8 mouse cellular contexts compared by ENCODE assay signal in the genomic region with DNA sequence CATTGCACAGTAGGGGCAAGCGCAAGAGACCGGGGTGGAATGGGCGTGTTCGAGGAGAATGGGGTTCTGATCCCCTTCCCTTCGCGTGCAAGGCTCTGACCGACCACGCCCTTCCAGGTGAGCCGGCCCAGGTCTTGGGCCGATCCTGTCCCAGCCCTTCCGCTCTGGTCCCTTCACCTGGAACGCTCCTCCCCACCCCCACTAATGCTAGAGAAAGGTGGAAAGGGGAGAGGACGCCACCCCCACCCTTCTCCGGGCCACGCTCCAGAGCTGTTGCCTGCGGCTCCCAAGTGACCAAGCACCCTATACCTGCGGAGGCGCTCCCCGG. TPM values are rescaled to one million over a fixed set of nuclear protein-coding genes. Genes with fewer than 3 reads are reported as not detected.
DNase-seq lines count a peak whose midpoint lies in the region; ATAC-seq and TF ChIP-seq lines count a peak whose summit lies in the region.

No protein-coding gene starts in this region.

- H3K4me3 ChIP-seq in heart, embryonic 14.5 days (ENCODE audit: control insufficient read depth in 1 of 2, insufficient read depth in 1 of 2, low read depth in 1 of 2, low read length in 2 of 2), result peak overlapping the region; percentile 77
- H3K4me3 ChIP-seq in embryonic facial prominence, embryonic 11.5 days (ENCODE audit: low read depth, low read length), result peak overlapping the region; percentile 80
- peak overlapping the region; percentile 83 for H3K4me3 ChIP-seq in intestine, embryonic 16.5 days (ENCODE audit: low read length)
- peak overlapping the region; percentile 90 for H3K4me3 ChIP-seq in liver, postnatal 0 days (ENCODE audit: low read depth, low read length)
- peak overlapping the region; percentile 61 for H3K4me3 ChIP-seq in neural tube, embryonic 15.5 days (replicated peaks)

- H3K4me1 ChIP-seq in heart, embryonic 14.5 days (ENCODE audit: control insufficient read depth in 2 of 2, insufficient read depth in 2 of 2, low read length in 2 of 2), result peaks cover 6 to 17% of the 10 kb centered on the region in 2 experiments; a peak in 3 of 4 replicates
- peaks cover 3% of the 10 kb centered on the region for H3K4me1 ChIP-seq in embryonic facial prominence, embryonic 11.5 days (ENCODE audit: control insufficient read depth, insufficient read depth, low read length)
- H3K4me1 ChIP-seq in intestine, embryonic 16.5 days (ENCODE audit: control insufficient read depth, insufficient read depth, low read length), result peaks cover 9% of the 10 kb centered on the region
- H3K4me1 ChIP-seq in liver, postnatal 0 days (ENCODE audit: insufficient read depth), result peaks cover 21% of the 10 kb centered on the region
- peaks cover 26% of the 10 kb centered on the region for H3K4me1 ChIP-seq in neural tube, embryonic 15.5 days

- peak; percentile 67 for ATAC-seq in heart, embryonic 14.5 days (ENCODE audit: insufficient number of reproducible peaks, insufficient read depth, low FRiP score, low read depth)
- ATAC-seq in embryonic facial prominence, embryonic 11.5 days (replicated peaks; ENCODE audit: insufficient number of reproducible peaks, low FRiP score, low TSS enrichment, low read depth), result peak; percentile 82
- ATAC-seq in intestine, embryonic 16.5 days, result peak; percentile 88
- peak; percentile 61 for ATAC-seq in liver, postnatal 0 days
- ATAC-seq in neural tube, embryonic 15.5 days (ENCODE audit: low FRiP score), result peak; percentile 72

- no peak for DNase-seq in heart, adult 8-10 months (ENCODE audit: low spot score)
- DNase-seq in embryonic facial prominence, embryonic 11.5 days (ENCODE audit: low spot score), result peak; percentile 39
- no peak for DNase-seq in liver, postnatal 0 days
- no peak for DNase-seq in layer of hippocampus, postnatal 10 days (ENCODE audit: low spot score in 2 of 2)
- DNase-seq in B cell, adult 2 months, result no peak

- H3K9ac ChIP-seq in heart, embryonic 14.5 days (ENCODE audit: low read length), result peak overlapping the region; percentile 88
- H3K9ac ChIP-seq in embryonic facial prominence, embryonic 11.5 days (replicated peaks; ENCODE audit: low read length), result peak overlapping the region; percentile 72
- peak overlapping the region; percentile 82 for H3K9ac ChIP-seq in intestine, embryonic 16.5 days (ENCODE audit: low read depth, low read length)
- peak overlapping the region; percentile 83 for H3K9ac ChIP-seq in liver, postnatal 0 days (replicated peaks)
- H3K9ac ChIP-seq in neural tube, embryonic 15.5 days (replicated peaks), result peak overlapping the region; percentile 72

- H3K4me2 ChIP-seq in heart, embryonic 14.5 days (ENCODE audit: low read length), result peak overlapping the region; percentile 82
- H3K4me2 ChIP-seq in embryonic facial prominence, embryonic 11.5 days (ENCODE audit: low read depth, low read length), result peak overlapping the region; percentile 93
- H3K4me2 ChIP-seq in intestine, embryonic 16.5 days (ENCODE audit: low read depth, low read length), result peak overlapping the region; percentile 93
- H3K4me2 ChIP-seq in liver, postnatal 0 days (ENCODE audit: low read depth, low read length), result peak overlapping the region; percentile 85
- H3K4me2 ChIP-seq in neural tube, embryonic 15.5 days, result peak overlapping the region; percentile 81

- H3K36me3 ChIP-seq in heart, embryonic 14.5 days (ENCODE audit: control insufficient read depth, insufficient read depth, low read length), result peaks cover 33% of the 10 kb centered on the region
- peaks cover 9% of the 10 kb centered on the region for H3K36me3 ChIP-seq in embryonic facial prominence, embryonic 11.5 days (replicated peaks; ENCODE audit: control insufficient read depth, insufficient read depth, low read depth, low read length)
- peaks cover 16% of the 10 kb centered on the region; the same call in 1 of the 2 replicates for H3K36me3 ChIP-seq in intestine, embryonic 16.5 days (ENCODE audit: control insufficient read depth, insufficient read depth, low read length)
- H3K36me3 ChIP-seq in liver, postnatal 0 days (replicated peaks; ENCODE audit: insufficient read depth, low read length), result peaks cover 26% of the 10 kb centered on the region
- peaks cover 37% of the 10 kb centered on the region for H3K36me3 ChIP-seq in neural tube, embryonic 15.5 days

- 0 out of 4 replicates have a peak overlapping the region, but pooled peaks of 1 of the 2 experiments have one; percentile 68 for H3K27ac ChIP-seq in heart, embryonic 14.5 days (replicated peaks in 1 of 2; ENCODE audit: control insufficient read depth in 1 of 2, insufficient read depth in 1 of 2, low read depth in 2 of 2, low read length in 2 of 2)
- no peak overlapping the region for H3K27ac ChIP-seq in embryonic facial prominence, embryonic 11.5 days (replicated peaks; ENCODE audit: low read depth, low read length)
- peak overlapping the region; percentile 53 for H3K27ac ChIP-seq in intestine, embryonic 16.5 days (ENCODE audit: low read length)
- H3K27ac ChIP-seq in liver, postnatal 0 days (ENCODE audit: low read depth), result peak overlapping the region; percentile 68
- peak overlapping the region; percentile 73; the same call in 1 of the 2 replicates for H3K27ac ChIP-seq in neural tube, embryonic 15.5 days (replicated peaks)

- no peaks in the 10 kb centered on the region for H3K27me3 ChIP-seq in heart, embryonic 14.5 days (ENCODE audit: control insufficient read depth, insufficient read depth, low read length)
- H3K27me3 ChIP-seq in embryonic facial prominence, embryonic 11.5 days (ENCODE audit: control insufficient read depth, insufficient read depth, low read length), result no peaks in the 10 kb centered on the region
- no peaks in the 10 kb centered on the region for H3K27me3 ChIP-seq in intestine, embryonic 16.5 days (replicated peaks; ENCODE audit: control insufficient read depth, insufficient read depth, low read length)
- no peaks in the 10 kb centered on the region for H3K27me3 ChIP-seq in liver, postnatal 0 days (ENCODE audit: insufficient read depth, low read length)
- H3K27me3 ChIP-seq in neural tube, embryonic 15.5 days (replicated peaks), result no peaks in the 10 kb centered on the region

- no peak for TF ChIP-seq EP300 in liver, postnatal 0 days (IDR thresholded peaks at IDR 0.05; ENCODE audit: low read depth)

- no peak for TF ChIP-seq CTCF in liver, postnatal 0 days (IDR thresholded peaks at IDR 0.05; ENCODE audit: low read depth)

- WGBS in heart, embryonic 14.5 days, result under 1% methylated on average over 17 of the region's 19 CpGs
- 2% methylated on average over 19 of the region's 19 CpGs for WGBS in embryonic facial prominence, embryonic 11.5 days
- WGBS in intestine, embryonic 16.5 days, result 0% methylated on average over 18 of the region's 19 CpGs
- WGBS in liver, postnatal 0 days (ENCODE audit: insufficient replicate concordance), result 0% methylated on average over 19 of the region's 19 CpGs
- 1% methylated on average over 19 of the region's 19 CpGs for WGBS in neural tube, embryonic 15.5 days

- H3K9me3 ChIP-seq in heart, embryonic 14.5 days (ENCODE audit: control insufficient read depth, low read length), result no peaks in the 10 kb centered on the region
- H3K9me3 ChIP-seq in embryonic facial prominence, embryonic 11.5 days (replicated peaks; ENCODE audit: control insufficient read depth, low read length), result no peaks in the 10 kb centered on the region
- no peaks in the 10 kb centered on the region for H3K9me3 ChIP-seq in intestine, embryonic 16.5 days (ENCODE audit: control insufficient read depth, low read length)
- no peaks in the 10 kb centered on the region for H3K9me3 ChIP-seq in liver, postnatal 0 days (ENCODE audit: low read length)
- no peaks in the 10 kb centered on the region for H3K9me3 ChIP-seq in neural tube, embryonic 15.5 days (replicated peaks)

RNA-seq across cellular contexts. Expression of gene B4galt3, which starts 0.4 kb away (rescaled TPM):
- 52.8 and 55.6 TPM in 2 replicates for polyA plus RNA-seq in heart, embryonic 14.5 days (2014; fragmentation: Nextera tagmentation; extraction: Ambion mirVana)
- 10 to 100 TPM; 15.4 to 20.8 (median 19.1) TPM for total RNA-seq in heart, adult 8-10 months (2022)
- polyA plus RNA-seq in embryonic facial prominence, embryonic 11.5 days (2014; fragmentation: Nextera tagmentation; extraction: Ambion mirVana), result 56.8 and 60.5 TPM in 2 replicates
- polyA plus RNA-seq in intestine, embryonic 16.5 days (2015; fragmentation: Nextera tagmentation; extraction: Ambion mirVana), result 50.0 and 56.5 TPM in 2 replicates
- polyA plus RNA-seq in liver, postnatal 0 days (2015; fragmentation: Nextera tagmentation; extraction: Ambion mirVana), result 16.0 and 16.7 TPM in 2 replicates
- polyA plus RNA-seq in neural tube, embryonic 15.5 days (2015; fragmentation: Nextera tagmentation; extraction: Ambion mirVana), result 90.6 and 97.6 TPM in 2 replicates
- total RNA-seq in layer of hippocampus, postnatal 10 days (2021), result 10 to 100 TPM; 65.4 to 67.1 TPM

RNA-seq across cellular contexts. Expression of gene Ppox, which starts 10.4 kb away (rescaled TPM):
- 42.9 and 44.8 TPM in 2 replicates for polyA plus RNA-seq in heart, embryonic 14.5 days (2014; fragmentation: Nextera tagmentation; extraction: Ambion mirVana)
- total RNA-seq in heart, adult 8-10 months (2022), result 10 to 100 TPM; 11.9 to 16.6 (median 12.7) TPM
- 58.3 and 59.8 TPM in 2 replicates for polyA plus RNA-seq in embryonic facial prominence, embryonic 11.5 days (2014; fragmentation: Nextera tagmentation; extraction: Ambion mirVana)
- 40.2 and 40.9 TPM in 2 replicates for polyA plus RNA-seq in intestine, embryonic 16.5 days (2015; fragmentation: Nextera tagmentation; extraction: Ambion mirVana)
- 61.5 and 69.6 TPM in 2 replicates for polyA plus RNA-seq in liver, postnatal 0 days (2015; fragmentation: Nextera tagmentation; extraction: Ambion mirVana)
- polyA plus RNA-seq in neural tube, embryonic 15.5 days (2015; fragmentation: Nextera tagmentation; extraction: Ambion mirVana), result 42.7 and 48.0 TPM in 2 replicates
- 10 to 100 TPM; 28.8 to 30.0 TPM for total RNA-seq in layer of hippocampus, postnatal 10 days (2021)

RNA-seq across cellular contexts. Expression of gene Usp21, which starts 17.3 kb away (rescaled TPM):
- 43.2 and 45.5 TPM in 2 replicates for polyA plus RNA-seq in heart, embryonic 14.5 days (2014; fragmentation: Nextera tagmentation; extraction: Ambion mirVana)
- 10 to 100 TPM; 18.9 to 21.1 (median 19.9) TPM for total RNA-seq in heart, adult 8-10 months (2022)
- polyA plus RNA-seq in embryonic facial prominence, embryonic 11.5 days (2014; fragmentation: Nextera tagmentation; extraction: Ambion mirVana), result 96.1 and 102 TPM in 2 replicates
- 50.8 and 53.2 TPM in 2 replicates for polyA plus RNA-seq in intestine, embryonic 16.5 days (2015; fragmentation: Nextera tagmentation; extraction: Ambion mirVana)
- polyA plus RNA-seq in liver, postnatal 0 days (2015; fragmentation: Nextera tagmentation; extraction: Ambion mirVana), result 13.9 and 15.1 TPM in 2 replicates
- polyA plus RNA-seq in neural tube, embryonic 15.5 days (2015; fragmentation: Nextera tagmentation; extraction: Ambion mirVana), result 87.4 and 91.6 TPM in 2 replicates
- total RNA-seq in layer of hippocampus, postnatal 10 days (2021), result 10 to 100 TPM; 49.0 to 57.3 TPM

RNA-seq across cellular contexts. Expression of gene Ndufs2, which starts 19.3 kb away (rescaled TPM):
- 541 and 561 TPM in 2 replicates for polyA plus RNA-seq in heart, embryonic 14.5 days (2014; fragmentation: Nextera tagmentation; extraction: Ambion mirVana)
- 1,000 to 10,000 TPM; 1,619 to 1,708 (median 1,672) TPM for total RNA-seq in heart, adult 8-10 months (2022)
- 266 and 272 TPM in 2 replicates for polyA plus RNA-seq in embryonic facial prominence, embryonic 11.5 days (2014; fragmentation: Nextera tagmentation; extraction: Ambion mirVana)
- polyA plus RNA-seq in intestine, embryonic 16.5 days (2015; fragmentation: Nextera tagmentation; extraction: Ambion mirVana), result 339 and 373 TPM in 2 replicates
- 158 and 170 TPM in 2 replicates for polyA plus RNA-seq in liver, postnatal 0 days (2015; fragmentation: Nextera tagmentation; extraction: Ambion mirVana)
- 237 and 260 TPM in 2 replicates for polyA plus RNA-seq in neural tube, embryonic 15.5 days (2015; fragmentation: Nextera tagmentation; extraction: Ambion mirVana)
- 100 to 1,000 TPM; 235 to 249 TPM for total RNA-seq in layer of hippocampus, postnatal 10 days (2021)

RNA-seq across cellular contexts. Expression of gene Adamts4, which starts 20.3 kb away (rescaled TPM):
- polyA plus RNA-seq in heart, embryonic 14.5 days (2014; fragmentation: Nextera tagmentation; extraction: Ambion mirVana), result 2.8 and 3.0 TPM in 2 replicates
- total RNA-seq in heart, adult 8-10 months (2022), result under 1 TPM; 0.19 to 0.60 (median 0.25) TPM
- polyA plus RNA-seq in embryonic facial prominence, embryonic 11.5 days (2014; fragmentation: Nextera tagmentation; extraction: Ambion mirVana), result 5.1 and 6.1 TPM in 2 replicates
- polyA plus RNA-seq in intestine, embryonic 16.5 days (2015; fragmentation: Nextera tagmentation; extraction: Ambion mirVana), result 6.3 and 7.0 TPM in 2 replicates
- 0.41 and 0.51 TPM in 2 replicates for polyA plus RNA-seq in liver, postnatal 0 days (2015; fragmentation: Nextera tagmentation; extraction: Ambion mirVana)
- polyA plus RNA-seq in neural tube, embryonic 15.5 days (2015; fragmentation: Nextera tagmentation; extraction: Ambion mirVana), result 3.3 and 3.6 TPM in 2 replicates
- 1 to 10 TPM; 5.6 to 7.1 TPM for total RNA-seq in layer of hippocampus, postnatal 10 days (2021)
